Mouse (Mus musculus): ENCODE results near the gene Ctdnep1.

- TF ChIP-seq POLR2A (IDR thresholded peaks at IDR 0.05; ENCODE audit: borderline replicate concordance, low read depth, low read length) (no peak), CTCF (IDR thresholded peaks at IDR 0.05; ENCODE audit: low read depth, low read length) (no peak)
These were observed 32.5 kb downstream of the Ctdnep1 start for GRCm38 (mm10) chr11:70013408-70013807.
